Mouse (Mus musculus): ENCODE results near the gene Fam171a2. TPM values are rescaled to one million over a fixed set of nuclear protein-coding genes. Genes with fewer than 3 reads are reported as not detected.

Gene Fam171a2
- polyA plus RNA-seq, 1 experiment from 2014 or later = 4.6 TPM

DNA sequence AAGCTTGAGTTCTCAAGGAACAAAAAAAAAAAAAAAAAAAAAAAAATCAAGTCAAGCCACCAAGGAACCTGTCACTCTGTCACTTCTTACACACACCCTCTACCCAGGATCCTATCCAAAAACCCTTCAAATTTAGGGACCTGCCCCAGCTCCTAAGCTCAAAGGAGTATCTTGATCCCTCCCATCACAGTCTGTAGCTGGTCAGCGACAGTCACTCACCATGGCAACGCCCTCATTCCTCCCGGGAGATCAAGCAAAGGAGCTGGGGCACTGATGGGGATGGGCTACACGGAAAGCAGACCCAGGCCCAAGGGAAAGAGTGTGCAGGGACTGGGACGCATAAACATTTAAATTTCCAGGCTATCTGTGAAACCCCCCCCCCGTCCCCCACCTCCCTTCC, 2.7 kb downstream of the Fam171a2 start:
- H3K9ac ChIP-seq (ENCODE audit: low read length) = 0 out of 2 replicates have a peak overlapping the region, but pooled peaks have one; percentile 88
- WGBS = 21% methylated on average over 6 of the region's 6 CpGs
- no peaks in the 10 kb centered on the region for H3K27me3 ChIP-seq (ENCODE audit: control insufficient read depth, insufficient read depth, low read length)
- peaks cover 45 to 55% of the 10 kb centered on the region in 2 experiments for H3K4me1 ChIP-seq (ENCODE audit: control insufficient read depth in 2 of 2, insufficient read depth in 2 of 2, low read length in 2 of 2)
- H3K9me3 ChIP-seq (ENCODE audit: control insufficient read depth, low read length) = no peaks in the 10 kb centered on the region
- peaks cover 33% of the 10 kb centered on the region for H3K36me3 ChIP-seq (ENCODE audit: control insufficient read depth, insufficient read depth, low read length)
- peak overlapping the region in 1 of 2 experiments; percentile 73; a peak in 2 of 4 replicates for H3K27ac ChIP-seq (replicated peaks in 1 of 2; ENCODE audit: control insufficient read depth in 1 of 2, insufficient read depth in 1 of 2, low read depth in 2 of 2, low read length in 2 of 2)
- ATAC-seq (ENCODE audit: insufficient number of reproducible peaks, insufficient read depth, low FRiP score, low read depth) = no peak
- peak overlapping the region; percentile 77; the same call in 1 of the 2 replicates for H3K4me2 ChIP-seq (ENCODE audit: low read length)
- no peak overlapping the region for H3K4me3 ChIP-seq (ENCODE audit: control insufficient read depth in 1 of 2, insufficient read depth in 1 of 2, low read depth in 1 of 2, low read length in 2 of 2)

GRCm38 (mm10) chr11:102444321-102444720, 3.2 kb downstream of the Fam171a2 start:
- Histone ChIP-seq H3K4me2 (ENCODE audit: low read length) (0 out of 2 replicates have a peak overlapping the region, but pooled peaks have one; percentile 28), H3K27me3 (ENCODE audit: control insufficient read depth, insufficient read depth, low read length) (no peaks in the 10 kb centered on the region; the same call in 1 of the 2 replicates), H3K4me3 (ENCODE audit: control insufficient read depth in 1 of 2, insufficient read depth in 1 of 2, low read depth in 1 of 2, low read length in 2 of 2) (no peak overlapping the region), H3K27ac (replicated peaks in 1 of 2; ENCODE audit: control insufficient read depth in 1 of 2, insufficient read depth in 1 of 2, low read depth in 2 of 2, low read length in 2 of 2) (no peak overlapping the region; a peak in 1 of 4 replicates), H3K4me1 (ENCODE audit: control insufficient read depth in 2 of 2, insufficient read depth in 2 of 2, low read length in 2 of 2) (peaks cover 44 to 55% of the 10 kb centered on the region in 2 experiments), H3K9me3 (ENCODE audit: control insufficient read depth, low read length) (no peaks in the 10 kb centered on the region), H3K36me3 (ENCODE audit: control insufficient read depth, insufficient read depth, low read length) (peaks cover 38% of the 10 kb centered on the region), H3K9ac (ENCODE audit: low read length) (no peak overlapping the region; the same call in 1 of the 2 replicates)
- no peak for ATAC-seq (ENCODE audit: insufficient number of reproducible peaks, insufficient read depth, low FRiP score, low read depth)
- 66% methylated on average over 3 of the region's 3 CpGs for WGBS

DNA sequence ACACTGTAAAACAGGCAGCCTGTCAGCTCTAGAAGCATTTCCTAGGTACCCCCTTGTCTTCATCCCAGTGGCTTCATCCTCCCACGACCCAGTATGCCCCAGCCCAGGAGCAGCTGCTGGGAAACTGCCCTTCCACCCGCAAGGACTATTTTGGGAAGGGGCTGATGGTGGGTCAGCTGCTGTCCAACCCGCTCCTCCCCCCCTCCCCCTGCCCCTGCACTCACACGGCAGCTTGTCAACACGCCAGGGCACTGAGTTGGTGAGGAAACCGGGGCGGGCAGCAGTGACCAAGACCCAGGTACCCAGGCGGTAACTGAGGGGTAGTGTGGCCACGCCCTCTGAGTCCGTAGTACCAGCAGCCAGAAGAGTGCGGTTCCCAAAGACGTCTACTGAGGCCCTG, 3.7 kb downstream of the Fam171a2 start:
- ATAC-seq (ENCODE audit: insufficient number of reproducible peaks, insufficient read depth, low FRiP score, low read depth) = no peak
- Histone ChIP-seq H3K4me2 (ENCODE audit: low read length) (peak overlapping the region; percentile 28; the same call in 1 of the 2 replicates), H3K9ac (ENCODE audit: low read length) (no peak overlapping the region; the same call in 1 of the 2 replicates), H3K36me3 (ENCODE audit: control insufficient read depth, insufficient read depth, low read length) (peaks cover 44% of the 10 kb centered on the region), H3K9me3 (ENCODE audit: control insufficient read depth, low read length) (no peaks in the 10 kb centered on the region), H3K4me1 (ENCODE audit: control insufficient read depth in 2 of 2, insufficient read depth in 2 of 2, low read length in 2 of 2) (peaks cover 39 to 51% of the 10 kb centered on the region in 2 experiments), H3K27me3 (ENCODE audit: control insufficient read depth, insufficient read depth, low read length) (no peaks in the 10 kb centered on the region; the same call in 1 of the 2 replicates), H3K4me3 (ENCODE audit: control insufficient read depth in 1 of 2, insufficient read depth in 1 of 2, low read depth in 1 of 2, low read length in 2 of 2) (no peak overlapping the region), H3K27ac (replicated peaks in 1 of 2; ENCODE audit: control insufficient read depth in 1 of 2, insufficient read depth in 1 of 2, low read depth in 2 of 2, low read length in 2 of 2) (no peak overlapping the region)
- WGBS = 41% methylated on average over 12 of the region's 12 CpGs

DNA sequence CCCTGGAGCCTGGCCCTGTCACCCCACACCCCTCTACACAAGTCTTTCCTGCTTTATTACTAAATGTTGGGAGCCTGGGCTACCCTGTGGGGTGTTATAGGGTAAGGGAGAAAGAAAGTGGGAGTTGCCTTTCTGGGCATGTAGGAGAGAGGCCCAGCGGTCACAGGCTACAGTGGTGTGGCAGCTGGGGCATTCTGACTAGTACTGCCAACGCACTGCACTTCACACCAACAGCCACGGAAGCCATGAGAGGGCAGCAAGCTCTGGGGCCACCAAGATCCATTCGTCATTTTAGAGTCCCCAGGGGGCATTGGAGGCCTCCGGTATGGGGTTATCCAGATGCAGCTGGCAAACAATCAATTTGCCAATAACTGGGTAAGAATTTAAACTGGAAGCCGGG, 5.4 kb downstream of the Fam171a2 start:
- Histone ChIP-seq H3K9me3 (ENCODE audit: control insufficient read depth, low read length) (no peaks in the 10 kb centered on the region), H3K4me1 (ENCODE audit: control insufficient read depth in 2 of 2, insufficient read depth in 2 of 2, low read length in 2 of 2) (peaks cover 34 to 56% of the 10 kb centered on the region in 2 experiments), H3K4me2 (ENCODE audit: low read length) (no peak overlapping the region), H3K27me3 (ENCODE audit: control insufficient read depth, insufficient read depth, low read length) (no peaks in the 10 kb centered on the region; the same call in 1 of the 2 replicates), H3K9ac (ENCODE audit: low read length) (no peak overlapping the region), H3K4me3 (ENCODE audit: control insufficient read depth in 1 of 2, insufficient read depth in 1 of 2, low read depth in 1 of 2, low read length in 2 of 2) (no peak overlapping the region), H3K36me3 (ENCODE audit: control insufficient read depth, insufficient read depth, low read length) (peaks cover 57% of the 10 kb centered on the region), H3K27ac (replicated peaks in 1 of 2; ENCODE audit: control insufficient read depth in 1 of 2, insufficient read depth in 1 of 2, low read depth in 2 of 2, low read length in 2 of 2) (0 out of 4 replicates have a peak overlapping the region, but pooled peaks of 1 of the 2 experiments have one; percentile 37)
- WGBS = 89% methylated on average over 6 of the region's 6 CpGs
- no peak for ATAC-seq (ENCODE audit: insufficient number of reproducible peaks, insufficient read depth, low FRiP score, low read depth)

- no peak overlapping the region for H3K9ac ChIP-seq (ENCODE audit: low read length)
- no peaks in the 10 kb centered on the region for H3K9me3 ChIP-seq (ENCODE audit: control insufficient read depth, low read length)
- H3K27me3 ChIP-seq (ENCODE audit: control insufficient read depth, insufficient read depth, low read length) = no peaks in the 10 kb centered on the region; the same call in 1 of the 2 replicates
- no peak overlapping the region for H3K4me2 ChIP-seq (ENCODE audit: low read length)
- H3K4me3 ChIP-seq (ENCODE audit: control insufficient read depth in 1 of 2, insufficient read depth in 1 of 2, low read depth in 1 of 2, low read length in 2 of 2) = no peak overlapping the region
- WGBS = 69% methylated on average over 3 of the region's 3 CpGs
- no peak overlapping the region for H3K27ac ChIP-seq (replicated peaks in 1 of 2; ENCODE audit: control insufficient read depth in 1 of 2, insufficient read depth in 1 of 2, low read depth in 2 of 2, low read length in 2 of 2)
- peaks cover 59% of the 10 kb centered on the region for H3K36me3 ChIP-seq (ENCODE audit: control insufficient read depth, insufficient read depth, low read length)
- no peak for ATAC-seq (ENCODE audit: insufficient number of reproducible peaks, insufficient read depth, low FRiP score, low read depth)
- peaks cover 33 to 57% of the 10 kb centered on the region in 2 experiments for H3K4me1 ChIP-seq (ENCODE audit: control insufficient read depth in 2 of 2, insufficient read depth in 2 of 2, low read length in 2 of 2)
Measured at GRCm38 (mm10) chr11:102441434-102441833, 6.0 kb downstream of the Fam171a2 start.

GRCm38 (mm10) chr11:102440255-102440654, 7.2 kb downstream of the Fam171a2 start:
- Histone ChIP-seq H3K9me3 (ENCODE audit: control insufficient read depth, low read length) (no peaks in the 10 kb centered on the region), H3K4me1 (ENCODE audit: control insufficient read depth in 2 of 2, insufficient read depth in 2 of 2, low read length in 2 of 2) (peaks cover 24 to 52% of the 10 kb centered on the region in 2 experiments), H3K4me2 (ENCODE audit: low read length) (no peak overlapping the region), H3K27me3 (ENCODE audit: control insufficient read depth, insufficient read depth, low read length) (no peaks in the 10 kb centered on the region; the same call in 1 of the 2 replicates), H3K4me3 (ENCODE audit: control insufficient read depth in 1 of 2, insufficient read depth in 1 of 2, low read depth in 1 of 2, low read length in 2 of 2) (no peak overlapping the region), H3K36me3 (ENCODE audit: control insufficient read depth, insufficient read depth, low read length) (peaks cover 71% of the 10 kb centered on the region), H3K9ac (ENCODE audit: low read length) (no peak overlapping the region), H3K27ac (replicated peaks in 1 of 2; ENCODE audit: control insufficient read depth in 1 of 2, insufficient read depth in 1 of 2, low read depth in 2 of 2, low read length in 2 of 2) (no peak overlapping the region)
- WGBS = 85% methylated on average over 8 of the region's 8 CpGs
- no peak for ATAC-seq (ENCODE audit: insufficient number of reproducible peaks, insufficient read depth, low FRiP score, low read depth)

DNA sequence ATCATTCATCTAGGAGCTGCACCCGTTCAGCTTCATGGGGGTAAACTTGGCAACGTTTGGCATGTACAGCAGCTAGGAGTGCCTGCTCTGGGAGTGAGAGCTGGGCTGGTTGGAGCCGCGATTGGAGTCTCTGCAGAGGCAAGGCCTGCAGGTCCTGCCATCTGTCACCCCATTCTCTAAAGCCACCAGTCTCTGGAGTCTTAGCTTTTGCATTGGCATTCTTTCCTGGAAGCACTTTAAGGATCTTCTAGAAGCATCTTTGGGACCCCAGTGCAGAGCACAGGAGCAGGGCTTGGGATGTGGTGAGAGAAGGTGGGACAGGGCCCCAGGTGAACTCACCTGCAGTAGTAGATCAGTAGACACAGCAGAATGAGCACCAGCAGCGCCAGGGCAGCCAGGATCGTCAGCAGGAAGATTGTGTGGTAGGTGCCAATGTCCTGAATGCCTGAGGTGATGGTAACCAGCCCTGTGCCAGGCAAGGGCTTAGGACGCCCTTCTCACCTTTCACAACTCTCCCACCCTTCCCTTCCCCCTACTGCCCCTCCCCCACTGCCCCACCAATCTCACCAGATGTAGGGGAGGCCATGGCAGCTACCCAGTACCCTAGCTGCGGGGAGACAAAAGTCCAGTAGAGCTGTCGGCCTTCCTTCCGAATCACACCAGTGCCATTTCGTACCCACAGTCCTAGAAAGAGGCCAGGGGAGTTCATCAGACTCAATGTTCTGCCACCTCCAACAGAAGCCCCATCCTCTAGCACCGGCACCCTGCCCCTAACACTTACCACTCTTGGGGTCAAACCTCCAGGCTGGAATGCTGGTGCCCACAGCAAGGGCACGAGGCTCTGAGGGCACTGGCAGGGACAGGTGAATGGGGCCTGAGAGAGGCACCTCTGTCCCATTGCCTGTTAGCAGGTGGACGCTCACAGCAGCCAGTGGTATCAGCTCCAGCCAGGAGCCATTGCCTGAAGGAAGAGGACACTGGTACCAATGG, 8.1 kb downstream of the Fam171a2 start:
- no peaks in the 10 kb centered on the region for H3K9me3 ChIP-seq (ENCODE audit: control insufficient read depth, low read length)
- H3K9ac ChIP-seq (ENCODE audit: low read length) = no peak overlapping the region
- H3K4me2 ChIP-seq (ENCODE audit: low read length) = no peak overlapping the region; the same call in 1 of the 2 replicates
- no peak for ATAC-seq (ENCODE audit: insufficient number of reproducible peaks, insufficient read depth, low FRiP score, low read depth)
- H3K4me3 ChIP-seq (ENCODE audit: control insufficient read depth in 1 of 2, insufficient read depth in 1 of 2, low read depth in 1 of 2, low read length in 2 of 2) = no peak overlapping the region
- H3K4me1 ChIP-seq (ENCODE audit: control insufficient read depth in 2 of 2, insufficient read depth in 2 of 2, low read length in 2 of 2) = peaks cover 18 to 44% of the 10 kb centered on the region in 2 experiments
- H3K27me3 ChIP-seq (ENCODE audit: control insufficient read depth, insufficient read depth, low read length) = no peaks in the 10 kb centered on the region; the same call in 1 of the 2 replicates
- H3K36me3 ChIP-seq (ENCODE audit: control insufficient read depth, insufficient read depth, low read length) = peaks cover 79% of the 10 kb centered on the region
- no peak overlapping the region for H3K27ac ChIP-seq (replicated peaks in 1 of 2; ENCODE audit: control insufficient read depth in 1 of 2, insufficient read depth in 1 of 2, low read depth in 2 of 2, low read length in 2 of 2)
- WGBS = 78% methylated on average over 14 of the region's 14 CpGs

Measured in heart, embryonic 14.5 days (tissue).